Mouse (Mus musculus) heart, adult 2 months (tissue): ENCODE data around the gene Wdr26. TPM values are rescaled to one million over a fixed set of nuclear protein-coding genes. Genes with fewer than 3 reads are reported as not detected.

Experiments
- DNase-seq, 2 experiments: peaks; one replicate each; pipeline ENCODE4 v3.0.0; 2021
- H3K27ac ChIP-seq: fragments of 200-600 bp; 2 replicates; pipeline ENCODE4 v1.8.1; 2022
- H3K27me3 ChIP-seq: fragments of 200-500 bp; 2 replicates; pipeline ENCODE4 v1.6.1; 2012; ENCODE audit warnings: mild to moderate bottlenecking, low read length, inconsistent platforms, mixed read lengths; ENCODE audit not compliant: control insufficient read depth, insufficient read depth
- H3K36me3 ChIP-seq: fragments of 200-500 bp; 2 replicates; pipeline ENCODE4 v1.6.1; 2012; ENCODE audit warnings: low read length, inconsistent platforms; ENCODE audit not compliant: control insufficient read depth, insufficient read depth
- H3K4me1 ChIP-seq: fragments of 200-500 bp; 2 replicates; pipeline ENCODE4 v1.6.1; 2011; ENCODE audit warnings: low read length; ENCODE audit not compliant: control insufficient read depth, insufficient read depth
- H3K4me3 ChIP-seq: fragments of 200-600 bp; 2 replicates; pipeline ENCODE4 v1.8.1; 2022
- H3K79me2 ChIP-seq: fragments of 200-500 bp; replicated peaks from 2 replicates; pipeline ENCODE4 v1.6.1; 2012; ENCODE audit warnings: mild to moderate bottlenecking, inconsistent platforms, low read length, moderate library complexity, mixed read lengths; ENCODE audit not compliant: control insufficient read depth, insufficient read depth
- H3K9ac ChIP-seq: fragments of 200-500 bp; 2 replicates; pipeline ENCODE4 v1.6.1; 2012; ENCODE audit warnings: low read depth, mild to moderate bottlenecking, control low read depth, inconsistent platforms, low read length, mixed read lengths
- CTCF ChIP-seq: fragments of 200-600 bp; IDR thresholded peaks from 2 replicates; pipeline ENCODE4 v1.8.1; 2022; ENCODE audit warnings: antibody characterized with exemption, mild to moderate bottlenecking, moderate library complexity
- EP300 ChIP-seq: fragments of 200-500 bp; IDR thresholded peaks from 2 replicates; pipeline ENCODE4 v1.6.1; 2011; ENCODE audit warnings: low read depth, low read length, control low read depth; ENCODE audit not compliant: insufficient read depth
- POLR2A ChIP-seq: fragments of 200-500 bp; IDR thresholded peaks from 2 replicates; pipeline ENCODE4 v1.6.1; 2011; ENCODE audit warnings: mild to moderate bottlenecking, low read depth, low read length, control low read depth; ENCODE audit not compliant: insufficient read depth
- WGBS: fragments of 180-500 bp; shearing (Covaris S2); methylation state at CpG from one replicate; pipeline ENCODE4 v1.1.7; 2018; 5-methylcytosine and 5-hydroxymethylcytosine counted together
- intact Hi-C: fragments of 180-260 bp; cut with DNase I; formaldehyde crosslinking; loops from one replicate; pipeline ENCODE4 v1.15.1; 2025
- polyA plus RNA-seq: library from polyadenylated mRNA; depleted of rRNA; stranded (reverse); fragments of >200 nt; gene quantifications from 2 replicates; pipeline ENCODE4 v1.2.3, GENCODE M21; 2012; rRNA removed
- total RNA-seq, 2 experiments: library from RNA; stranded (reverse); gene quantifications; 2 replicates each; pipeline ENCODE4 v1.2.3; 2021

Gene Wdr26
- total and polyA plus RNA-seq, 3 experiments: 30.2 to 99.7 (median 86.3) TPM

GRCm38 (mm10) chr1:181126766-181127165, 85.0 kb downstream of the Wdr26 start:
- intact Hi-C loops: no loop called here
- Histone ChIP-seq H3K4me1 (no peaks in the 10 kb centered on the region), H3K27ac (no peak overlapping the region), H3K79me2 (no peaks in the 10 kb centered on the region), H3K36me3 (no peaks in the 10 kb centered on the region), H3K4me3 (no peak overlapping the region), H3K27me3 (no peaks in the 10 kb centered on the region), H3K9ac (no peak overlapping the region)
- no peak for TF ChIP-seq POLR2A
- no peak for TF ChIP-seq CTCF
- no peak for TF ChIP-seq EP300
- no peak for DNase-seq
- WGBS: 88% methylated on average over 9 of the region's 9 CpGs

GRCm38 (mm10) chr1:181125916-181126315, 85.9 kb downstream of the Wdr26 start:
- TF ChIP-seq EP300 (no peak), CTCF (no peak), POLR2A (no peak)
- 89% methylated on average over 3 of the region's 3 CpGs for WGBS
- no peak for DNase-seq
- intact Hi-C loops: no loop called here
- Histone ChIP-seq H3K36me3 (no peaks in the 10 kb centered on the region), H3K27ac (no peak overlapping the region), H3K9ac (no peak overlapping the region), H3K27me3 (no peaks in the 10 kb centered on the region), H3K4me3 (no peak overlapping the region), H3K4me1 (no peaks in the 10 kb centered on the region), H3K79me2 (no peaks in the 10 kb centered on the region)

GRCm38 (mm10) chr1:181124145-181124544, 87.7 kb downstream of the Wdr26 start:
- TF ChIP-seq EP300: no peak
- TF ChIP-seq POLR2A: no peak
- no peak for TF ChIP-seq CTCF
- no peaks in the 10 kb centered on the region for H3K36me3 ChIP-seq
- H3K79me2 ChIP-seq: no peaks in the 10 kb centered on the region
- H3K27ac ChIP-seq: no peak overlapping the region
- no peak overlapping the region for H3K9ac ChIP-seq
- 93% methylated on average over 2 of the region's 2 CpGs for WGBS
- no peaks in the 10 kb centered on the region for H3K27me3 ChIP-seq
- DNase-seq: no peak
- no peaks in the 10 kb centered on the region for H3K4me1 ChIP-seq
- no peak overlapping the region for H3K4me3 ChIP-seq
- intact Hi-C loops: no loop called here

Other genes with a start within 250 kb of the Wdr26 start
- gene Ephx1, start 191.1 kb downstream of the Wdr26 start, total RNA-seq: 10 to 100 TPM; 29.8 to 40.4 TPM
- gene Ephx1, start 191.1 kb downstream of the Wdr26 start, polyA plus RNA-seq: 41.1 and 45.1 TPM in 2 replicates
- gene 9130409I23Rik, start 160.8 kb downstream of the Wdr26 start, total RNA-seq: not detected
- gene 9130409I23Rik, start 160.8 kb downstream of the Wdr26 start, polyA plus RNA-seq: not detected in 2 replicates
- gene Nvl, start 67.8 kb downstream of the Wdr26 start, total RNA-seq: 1 to 10 TPM; 7.4 TPM
- 4.7 and 8.4 TPM in 2 replicates for gene Nvl, start 67.8 kb downstream of the Wdr26 start, polyA plus RNA-seq
- 10 to 100 TPM; 43.8 to 50.3 TPM for gene Cnih4, start 67.3 kb downstream of the Wdr26 start, total RNA-seq
- gene Cnih4, start 67.3 kb downstream of the Wdr26 start, polyA plus RNA-seq: 22.2 and 34.2 TPM in 2 replicates
- not detected for gene Cnih3, start 140.6 kb upstream of the Wdr26 start, total RNA-seq
- gene Cnih3, start 140.6 kb upstream of the Wdr26 start, polyA plus RNA-seq: 0.04 TPM in 1 of 2 replicates, not detected in the other